Mouse (Mus musculus) left cerebral cortex, postnatal 36 days (tissue): ENCODE data around the gene Sumo1. TPM values are rescaled to one million over a fixed set of nuclear protein-coding genes. Genes with fewer than 3 reads are reported as not detected.
A peak's percentile ranks its signal among the peaks of the same experiment; 100 is the strongest.

ENCODE experiments used
- DNase-seq, 2 experiments: peaks; one replicate each; pipeline ENCODE4 v3.0.0; 2021 to 2022; ENCODE audit warnings: low spot score in 2 of 2, mixed read lengths in 1 of 2
- intact Hi-C: fragments of 180-260 bp; cut with DNase I; formaldehyde crosslinking; loops from one replicate; pipeline ENCODE4 v1.15.1; 2025
- total RNA-seq, 2 experiments: library from RNA; stranded (reverse); gene quantifications; 2 replicates each; pipeline ENCODE4 v1.2.3; 2021

Sumo1 gene
- total RNA-seq, 2 experiments from 2014 or later = 121 to 123 TPM

GRCm38 (mm10) chr1:59602531-59603416, 67.9 kb downstream of the Sumo1 start:
- peak; percentile 18 to 35 for DNase-seq
- intact Hi-C loops = no loop called here

- DNase-seq = no peak
- intact Hi-C loops = no loop called here
Measured at GRCm38 (mm10) chr1:59595609-59596008, 75.0 kb downstream of the Sumo1 start.

- no peak for DNase-seq
- intact Hi-C loops = no loop called here
Measured at GRCm38 (mm10) chr1:59594586-59595266, 75.9 kb downstream of the Sumo1 start.

- intact Hi-C loops = no loop called here
- no peak for DNase-seq
Measured at GRCm38 (mm10) chr1:59593622-59594035, 77.0 kb downstream of the Sumo1 start.

- intact Hi-C loops = no loop called here
- no peak for DNase-seq
Measured at GRCm38 (mm10) chr1:59592876-59593275, 77.8 kb downstream of the Sumo1 start.

GRCm38 (mm10) chr1:59592359-59592758, 78.3 kb downstream of the Sumo1 start:
- peak; percentile 41 to 44 for DNase-seq
- intact Hi-C loops = no loop called here

- intact Hi-C loops = loop anchor here (10.0 kb wide), 1 partner anchor 274 kb away; no protein-coding TSS in a partner anchor
- no peak for DNase-seq
Measured at GRCm38 (mm10) chr1:59589271-59589670, 81.4 kb downstream of the Sumo1 start.

- intact Hi-C loops = loop anchor here (5.0 to 10.0 kb wide), 2 partner anchors 103 to 270 kb away; partner anchors contain the start of gene Fzd7
- peak; percentile 43 for DNase-seq
Measured at GRCm38 (mm10) chr1:59584656-59585410, 85.8 kb downstream of the Sumo1 start.

GRCm38 (mm10) chr1:59580880-59581279, 89.8 kb downstream of the Sumo1 start:
- intact Hi-C loops = loop anchor here (5.0 to 10.0 kb wide), 2 partner anchors 99 to 266 kb away; partner anchors contain the start of gene Fzd7
- DNase-seq = no peak

GRCm38 (mm10) chr1:59580131-59580751, 90.4 kb downstream of the Sumo1 start:
- intact Hi-C loops = loop anchor here (5.0 to 10.0 kb wide), 2 partner anchors 98 to 265 kb away; partner anchors contain the start of gene Fzd7

GRCm38 (mm10) chr1:59579327-59579726, 91.3 kb downstream of the Sumo1 start:
- intact Hi-C loops = no loop called here
- DNase-seq = no peak

More at GRCm38 (mm10) chr1:59580131-59580751, 90.4 kb downstream of the Sumo1 start:
- DNase-seq = no peak

- intact Hi-C loops = no loop called here
- DNase-seq = no peak
Measured at GRCm38 (mm10) chr1:59578770-59579169, 91.9 kb downstream of the Sumo1 start.

- DNase-seq = peak; percentile 14 to 15
- intact Hi-C loops = no loop called here
Measured at GRCm38 (mm10) chr1:59574262-59575187, 96.1 kb downstream of the Sumo1 start.

GRCm38 (mm10) chr1:59573843-59574242, 96.8 kb downstream of the Sumo1 start:
- DNase-seq = no peak
- intact Hi-C loops = no loop called here

- intact Hi-C loops = no loop called here
- DNase-seq = no peak
Measured at GRCm38 (mm10) chr1:59571502-59571901, 99.1 kb downstream of the Sumo1 start.

GRCm38 (mm10) chr1:59570767-59571166, 99.9 kb downstream of the Sumo1 start:
- DNase-seq = no peak
- intact Hi-C loops = no loop called here

GRCm38 (mm10) chr1:59569301-59569700, 101.3 kb downstream of the Sumo1 start:
- intact Hi-C loops = no loop called here
- DNase-seq = no peak

- intact Hi-C loops = no loop called here
- no peak for DNase-seq
Measured at GRCm38 (mm10) chr1:59568283-59568682, 102.4 kb downstream of the Sumo1 start.
